Mouse (Mus musculus): ENCODE measurements at regions not wholly inside any gene's neighbourhood (a gene's known extent, or its start where the extent isn't known, plus 50 kb on each side); places are given as distances from the start of the nearest gene placed in this dataset.
A peak's percentile ranks its signal among the peaks of the same experiment; 100 is the strongest.

- Histone ChIP-seq H3K4me1 (ENCODE audit: control insufficient read depth, insufficient read depth, low read length) (no peaks in the 10 kb centered on the region), H3K27ac (ENCODE audit: control insufficient read depth, insufficient read depth, low read depth, low read length, poor library complexity) (peak overlapping the region; percentile 81), H3K4me3 (replicated peaks; ENCODE audit: control insufficient read depth, low read depth, low read length) (peak overlapping the region; percentile 49)
- TF ChIP-seq CTCF (IDR thresholded peaks at IDR 0.05; ENCODE audit: control insufficient read depth, insufficient read depth, low read length) (no peak), POLR2A (IDR thresholded peaks at IDR 0.05; ENCODE audit: borderline replicate concordance, control insufficient read depth, low read depth, low read length) (no peak)
- 2% methylated on average over 13 of the region's 13 CpGs for WGBS
These were observed 166.0 kb upstream of the Dcn start for GRCm38 (mm10) chr10:97313407-97313901.

- Histone ChIP-seq H3K27ac (ENCODE audit: control insufficient read depth, insufficient read depth, low read depth, low read length, poor library complexity) (no peak overlapping the region), H3K4me3 (replicated peaks; ENCODE audit: control insufficient read depth, low read depth, low read length) (no peak overlapping the region), H3K4me1 (ENCODE audit: control insufficient read depth, insufficient read depth, low read length) (no peaks in the 10 kb centered on the region)
- TF ChIP-seq POLR2A (IDR thresholded peaks at IDR 0.05; ENCODE audit: borderline replicate concordance, control insufficient read depth, low read depth, low read length) (no peak), CTCF (IDR thresholded peaks at IDR 0.05; ENCODE audit: control insufficient read depth, insufficient read depth, low read length) (no peak)
- WGBS = 44% methylated on average over 2 of the region's 2 CpGs
These were observed 146.8 kb upstream of the Dcn start for GRCm38 (mm10) chr10:97332639-97333038.

GRCm38 (mm10) chr10:97334044-97334443 is 145.4 kb upstream of the Dcn start:
- no peak overlapping the region for H3K27ac ChIP-seq (ENCODE audit: control insufficient read depth, insufficient read depth, low read depth, low read length, poor library complexity)
- no peak overlapping the region for H3K4me3 ChIP-seq (replicated peaks; ENCODE audit: control insufficient read depth, low read depth, low read length)
- H3K4me1 ChIP-seq (ENCODE audit: control insufficient read depth, insufficient read depth, low read length) = no peaks in the 10 kb centered on the region
- TF ChIP-seq CTCF (IDR thresholded peaks at IDR 0.05; ENCODE audit: control insufficient read depth, insufficient read depth, low read length) (no peak), POLR2A (IDR thresholded peaks at IDR 0.05; ENCODE audit: borderline replicate concordance, control insufficient read depth, low read depth, low read length) (no peak)

DNA sequence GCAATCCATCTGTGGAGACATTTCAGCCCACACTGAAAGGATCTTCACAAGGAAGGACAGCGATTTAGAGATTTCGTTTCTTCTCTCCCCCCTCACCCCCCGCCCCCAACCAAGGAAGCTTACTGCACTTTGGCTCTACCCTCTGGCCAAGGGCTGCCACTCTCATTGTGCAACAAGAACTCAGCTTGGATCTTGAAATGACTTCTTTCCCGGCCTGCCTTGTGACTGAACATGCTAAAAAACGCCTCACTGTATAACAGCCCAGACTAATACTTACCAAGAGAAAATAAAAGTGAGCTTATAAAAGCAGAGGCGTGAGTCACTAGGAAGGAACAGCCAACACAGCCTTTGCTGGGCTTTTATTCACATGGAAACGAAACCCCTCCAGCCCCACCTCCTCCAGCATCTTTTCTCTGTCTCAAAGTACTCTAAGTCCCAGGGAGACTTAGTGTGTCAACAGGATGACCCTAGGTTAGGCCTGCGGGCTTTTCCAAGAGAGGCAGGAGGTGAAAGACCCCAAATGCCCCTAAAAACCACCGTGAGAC is 144.7 kb upstream of the Dcn start:
- H3K4me3 ChIP-seq (replicated peaks; ENCODE audit: control insufficient read depth, low read depth, low read length) = no peak overlapping the region
- TF ChIP-seq POLR2A (IDR thresholded peaks at IDR 0.05; ENCODE audit: borderline replicate concordance, control insufficient read depth, low read depth, low read length) (no peak), CTCF (IDR thresholded peaks at IDR 0.05; ENCODE audit: control insufficient read depth, insufficient read depth, low read length) (no peak)
- H3K27ac ChIP-seq (ENCODE audit: control insufficient read depth, insufficient read depth, low read depth, low read length, poor library complexity) = no peak overlapping the region
- H3K4me1 ChIP-seq (ENCODE audit: control insufficient read depth, insufficient read depth, low read length) = no peaks in the 10 kb centered on the region
- WGBS = 66% methylated on average over 9 of the region's 9 CpGs

DNA sequence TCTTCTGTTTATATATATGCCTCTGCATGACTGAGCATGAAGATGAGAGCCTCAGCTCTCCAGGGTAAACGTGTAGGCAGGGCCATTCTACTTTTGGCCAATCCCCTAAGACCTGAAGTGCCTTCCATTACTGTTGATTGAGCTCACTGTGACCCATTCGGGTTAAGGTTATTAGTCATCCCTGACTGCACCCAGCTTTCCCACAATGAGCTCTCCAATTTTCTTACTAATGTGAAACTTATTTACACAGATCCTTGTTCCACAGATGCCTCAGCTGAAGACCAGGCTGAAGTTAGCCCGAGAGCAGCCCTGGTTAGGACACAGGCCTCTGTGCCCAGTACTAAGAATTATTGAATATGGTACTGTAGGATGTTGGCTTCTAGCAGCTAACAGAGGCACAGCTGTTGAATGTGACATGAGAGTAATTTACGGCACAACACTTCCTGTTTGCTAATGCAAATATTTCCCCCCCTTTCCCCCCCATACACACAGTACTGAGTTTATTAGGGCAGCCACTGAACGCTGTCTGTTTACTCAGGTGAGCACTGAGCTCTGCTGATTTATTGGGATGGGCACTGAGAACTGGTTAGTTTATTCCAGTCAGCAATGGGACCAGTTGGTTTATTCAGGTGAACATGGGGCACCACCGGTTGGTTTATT is 141.2 kb upstream of the Dcn start:
- 64% methylated on average over 6 of the region's 6 CpGs for WGBS

DNA sequence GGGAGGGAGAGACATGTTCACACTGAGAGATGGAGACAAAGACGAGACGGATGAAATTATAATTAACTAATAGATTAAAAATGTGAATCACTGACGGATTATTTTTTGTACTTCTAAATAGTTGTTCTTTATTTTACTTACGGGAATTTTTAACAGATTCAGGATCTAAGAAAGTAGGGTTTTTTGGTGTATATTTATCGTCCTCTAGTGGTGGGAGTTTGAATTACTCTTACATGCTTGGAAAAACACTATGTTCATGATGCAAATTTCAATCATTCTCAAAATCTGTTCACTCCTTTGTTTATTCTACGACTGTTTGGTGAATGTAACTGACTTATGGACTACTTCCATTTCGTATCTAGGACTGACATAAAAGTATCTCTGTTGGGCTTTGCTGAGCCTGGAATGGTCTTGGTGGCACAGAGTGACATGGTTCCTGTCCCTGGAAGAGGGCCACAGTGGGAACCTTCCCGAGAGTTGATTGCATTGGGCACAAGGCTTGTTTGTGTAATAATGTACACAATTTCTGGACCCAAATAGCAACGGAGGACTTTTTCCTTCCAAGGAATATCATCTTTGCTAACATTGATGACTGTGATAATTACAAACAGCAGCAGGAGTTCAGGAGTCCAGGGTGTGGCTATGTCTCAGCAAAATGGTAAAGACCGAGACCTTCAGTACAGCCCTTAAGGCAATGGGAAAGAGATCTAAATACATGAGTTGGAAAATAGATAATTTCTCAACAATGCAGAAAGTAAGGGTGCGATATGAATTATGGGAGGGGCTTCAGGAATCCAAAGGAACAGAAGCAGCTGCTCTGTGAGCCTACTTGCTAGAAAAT is 139.3 kb upstream of the Dcn start:
- 43% methylated on average over 11 of the region's 11 CpGs for WGBS

More for the DNA sequence above, 141.2 kb upstream of the Dcn start:
- no peak for TF ChIP-seq POLR2A (IDR thresholded peaks at IDR 0.05; ENCODE audit: borderline replicate concordance, control insufficient read depth, low read depth, low read length)
- no peak for TF ChIP-seq CTCF (IDR thresholded peaks at IDR 0.05; ENCODE audit: control insufficient read depth, insufficient read depth, low read length)
- H3K4me1 ChIP-seq (ENCODE audit: control insufficient read depth, insufficient read depth, low read length) = no peaks in the 10 kb centered on the region
- no peak overlapping the region for H3K27ac ChIP-seq (ENCODE audit: control insufficient read depth, insufficient read depth, low read depth, low read length, poor library complexity)
- no peak overlapping the region for H3K4me3 ChIP-seq (replicated peaks; ENCODE audit: control insufficient read depth, low read depth, low read length)

GRCm38 (mm10) chr10:97345347-97345746 is 134.1 kb upstream of the Dcn start:
- no peak overlapping the region for H3K4me3 ChIP-seq (replicated peaks; ENCODE audit: control insufficient read depth, low read depth, low read length)
- TF ChIP-seq CTCF (IDR thresholded peaks at IDR 0.05; ENCODE audit: control insufficient read depth, insufficient read depth, low read length) (peak; percentile 89), POLR2A (IDR thresholded peaks at IDR 0.05; ENCODE audit: borderline replicate concordance, control insufficient read depth, low read depth, low read length) (no peak)
- H3K4me1 ChIP-seq (ENCODE audit: control insufficient read depth, insufficient read depth, low read length) = no peaks in the 10 kb centered on the region
- 32% methylated on average over 6 of the region's 6 CpGs for WGBS
- no peak overlapping the region for H3K27ac ChIP-seq (ENCODE audit: control insufficient read depth, insufficient read depth, low read depth, low read length, poor library complexity)

More for the DNA sequence above, 139.3 kb upstream of the Dcn start:
- TF ChIP-seq CTCF (IDR thresholded peaks at IDR 0.05; ENCODE audit: control insufficient read depth, insufficient read depth, low read length) (peak; percentile 9; the same call in 1 of the 2 replicates), POLR2A (IDR thresholded peaks at IDR 0.05; ENCODE audit: borderline replicate concordance, control insufficient read depth, low read depth, low read length) (no peak)
- H3K4me3 ChIP-seq (replicated peaks; ENCODE audit: control insufficient read depth, low read depth, low read length) = no peak overlapping the region
- no peak overlapping the region for H3K27ac ChIP-seq (ENCODE audit: control insufficient read depth, insufficient read depth, low read depth, low read length, poor library complexity)
- H3K4me1 ChIP-seq (ENCODE audit: control insufficient read depth, insufficient read depth, low read length) = no peaks in the 10 kb centered on the region

GRCm38 (mm10) chr10:97346949-97347348 is 132.5 kb upstream of the Dcn start:
- TF ChIP-seq POLR2A (IDR thresholded peaks at IDR 0.05; ENCODE audit: borderline replicate concordance, control insufficient read depth, low read depth, low read length) (no peak), CTCF (IDR thresholded peaks at IDR 0.05; ENCODE audit: control insufficient read depth, insufficient read depth, low read length) (no peak)
- H3K4me1 ChIP-seq (ENCODE audit: control insufficient read depth, insufficient read depth, low read length) = no peaks in the 10 kb centered on the region
- 75% methylated on average over 2 of the region's 2 CpGs for WGBS

More at GRCm38 (mm10) chr10:97346949-97347348, 132.5 kb upstream of the Dcn start:
- H3K4me3 ChIP-seq (replicated peaks; ENCODE audit: control insufficient read depth, low read depth, low read length) = no peak overlapping the region
- H3K27ac ChIP-seq (ENCODE audit: control insufficient read depth, insufficient read depth, low read depth, low read length, poor library complexity) = no peak overlapping the region

Data from bone marrow, adult 2 months (tissue).